Mouse (Mus musculus): ENCODE measurements around the gene Hhip. TPM values are rescaled to one million over a fixed set of nuclear protein-coding genes. Genes with fewer than 3 reads are reported as not detected.

Gene Hhip
- total and polyA plus RNA-seq, 3 experiments = not detected

DNA sequence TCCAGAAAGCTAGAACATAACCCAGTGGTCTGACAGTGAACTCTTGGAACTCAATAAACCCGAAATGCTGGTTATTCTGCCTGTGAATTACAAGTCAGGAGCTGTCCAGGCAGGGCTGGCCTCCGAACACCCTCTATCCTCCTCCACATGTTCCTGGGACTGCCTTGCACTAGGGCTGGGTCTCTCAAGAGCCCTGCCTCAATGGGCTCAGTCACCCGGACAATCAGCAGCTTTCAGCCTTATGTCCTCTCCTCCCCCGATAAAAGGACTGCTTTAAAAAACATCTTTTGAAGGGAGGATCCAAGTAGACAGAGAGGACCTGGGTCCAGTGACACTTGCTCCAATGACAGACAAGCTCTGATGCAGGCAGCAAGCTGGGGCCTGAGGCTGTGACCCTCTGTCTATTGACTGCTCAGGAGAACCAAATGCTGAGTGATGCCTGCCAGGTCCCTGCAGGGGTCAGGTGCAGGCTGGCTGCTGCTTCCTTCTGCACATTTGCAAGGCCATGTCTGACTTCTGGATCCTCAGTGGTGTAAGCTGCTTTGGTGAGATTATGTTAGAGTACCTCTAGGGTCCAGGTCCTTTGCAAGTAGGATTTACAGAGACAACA is 20.1 kb downstream of the Hhip start:
- no peak for TF ChIP-seq USF1 (IDR thresholded peaks at IDR 0.05; ENCODE audit: low read depth, low read length)
- TF ChIP-seq GATA1 (IDR thresholded peaks at IDR 0.05; ENCODE audit: low read depth, low read length) = no peak
- Histone ChIP-seq H3K27ac (ENCODE audit: control insufficient read depth, low read depth, low read length) (no peak overlapping the region), H3K9ac (ENCODE audit: control insufficient read depth, low read depth, low read length, poor library complexity, severe bottlenecking) (no peak overlapping the region), H3K4me3 (ENCODE audit: control insufficient read depth in 1 of 2, insufficient read depth in 1 of 2, low read depth in 2 of 2, low read length in 2 of 2) (no peak overlapping the region), H3K36me3 (ENCODE audit: control insufficient read depth in 1 of 2, insufficient read depth in 2 of 2, low read length in 2 of 2) (no peaks in the 10 kb centered on the region), H3K9me3 (replicated peaks; ENCODE audit: insufficient read depth, low read length) (no peaks in the 10 kb centered on the region), H3K79me2 (ENCODE audit: control insufficient read depth, insufficient read depth, low read length, poor library complexity) (no peaks in the 10 kb centered on the region), H3K4me1 (ENCODE audit: control insufficient read depth in 1 of 2, insufficient read depth in 2 of 2, low read length in 2 of 2) (no peaks in the 10 kb centered on the region), H3K27me3 (ENCODE audit: control insufficient read depth in 1 of 2, insufficient read depth in 2 of 2, low read length in 2 of 2) (no peaks in the 10 kb centered on the region)
- DNase-seq (ENCODE audit: low read depth, low spot score) = no peak

- H3K36me3 ChIP-seq (ENCODE audit: control insufficient read depth in 1 of 2, insufficient read depth in 2 of 2, low read length in 2 of 2) = no peaks in the 10 kb centered on the region
- H3K27me3 ChIP-seq (ENCODE audit: control insufficient read depth in 1 of 2, insufficient read depth in 2 of 2, low read length in 2 of 2) = no peaks in the 10 kb centered on the region
- no peak for TF ChIP-seq E2F4 (IDR thresholded peaks at IDR 0.05; ENCODE audit: borderline replicate concordance, low read depth, low read length)
- TF ChIP-seq SIN3A (IDR thresholded peaks at IDR 0.05; ENCODE audit: low read length) = no peak
- no peak for TF ChIP-seq HCFC1 (IDR thresholded peaks at IDR 0.05; ENCODE audit: low read depth, low read length)
- TF ChIP-seq CHD1 (IDR thresholded peaks at IDR 0.05; ENCODE audit: low read depth, low read length) = no peak
- TF ChIP-seq RAD21 (IDR thresholded peaks at IDR 0.05; ENCODE audit: low read depth, low read length) = no peak
- no peak for TF ChIP-seq TAL1 (IDR thresholded peaks at IDR 0.05; ENCODE audit: low read length)
- no peak for TF ChIP-seq USF2 (IDR thresholded peaks at IDR 0.05; ENCODE audit: borderline replicate concordance in 1 of 2, insufficient read depth in 1 of 2, low read depth in 1 of 2, low read length in 2 of 2)
- no peak for TF ChIP-seq USF1 (IDR thresholded peaks at IDR 0.05; ENCODE audit: low read depth, low read length)
- no peak for TF ChIP-seq GABPA (IDR thresholded peaks at IDR 0.05; ENCODE audit: low read depth, low read length)
- no peak for TF ChIP-seq BHLHE40 (IDR thresholded peaks at IDR 0.05; ENCODE audit: borderline replicate concordance, low read depth, low read length)
- no peak for TF ChIP-seq MYB (IDR thresholded peaks at IDR 0.05; ENCODE audit: low read depth, low read length)
- no peak for TF ChIP-seq ELF1 (IDR thresholded peaks at IDR 0.05; ENCODE audit: low read depth, low read length)
- H3K4me3 ChIP-seq (ENCODE audit: control insufficient read depth in 1 of 2, insufficient read depth in 1 of 2, low read depth in 2 of 2, low read length in 2 of 2) = no peak overlapping the region
- DNase-seq (ENCODE audit: low read depth, low spot score) = no peak
- no peaks in the 10 kb centered on the region for H3K4me1 ChIP-seq (ENCODE audit: control insufficient read depth in 1 of 2, insufficient read depth in 2 of 2, low read length in 2 of 2)
- no peak overlapping the region for H3K27ac ChIP-seq (ENCODE audit: control insufficient read depth, low read depth, low read length)
- H3K9me3 ChIP-seq (replicated peaks; ENCODE audit: insufficient read depth, low read length) = no peaks in the 10 kb centered on the region
- H3K9ac ChIP-seq (ENCODE audit: control insufficient read depth, low read depth, low read length, poor library complexity, severe bottlenecking) = no peak overlapping the region
- H3K79me2 ChIP-seq (ENCODE audit: control insufficient read depth, insufficient read depth, low read length, poor library complexity) = no peaks in the 10 kb centered on the region
These were observed 25.2 kb downstream of the Hhip start for GRCm38 (mm10) chr8:80032604-80033003.

Measured in MEL (cell line).